Mouse (Mus musculus): ENCODE data around the gene Tmem265. TPM values are rescaled to one million over a fixed set of nuclear protein-coding genes. Genes with fewer than 3 reads are reported as not detected.
A peak's percentile ranks its signal among the peaks of the same experiment; 100 is the strongest.

Gene Tmem265
- total and polyA plus RNA-seq, 2 experiments from 2014 or later = 5.7 to 9.2 TPM

DNA sequence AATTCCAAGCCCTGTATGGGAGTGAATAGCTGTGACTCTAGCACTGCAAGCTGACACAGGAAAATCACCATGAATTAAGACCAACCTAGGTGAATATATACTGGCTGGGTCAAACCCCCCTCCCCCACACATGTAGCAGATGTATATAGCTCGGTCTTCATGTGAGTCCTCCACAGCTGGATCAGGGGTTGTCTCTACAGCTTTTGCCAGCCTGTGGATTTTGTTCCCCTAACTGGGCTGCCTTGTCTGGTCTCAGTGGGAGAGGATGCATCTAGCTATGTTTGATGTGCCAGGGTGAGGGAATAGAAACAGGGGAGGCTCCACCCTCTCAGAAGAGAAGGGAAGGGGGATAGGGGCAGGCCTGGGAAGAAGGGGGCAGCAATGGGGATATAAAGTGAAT lies 55.1 kb downstream of the Tmem265 start:
- no peak for DNase-seq (ENCODE audit: low spot score)
- TF ChIP-seq CTCF (IDR thresholded peaks at IDR 0.05; ENCODE audit: low read depth) = no peak
- WGBS = 42% methylated on average over 1 of the region's 1 CpGs
- Histone ChIP-seq H3K4me2 (ENCODE audit: low read depth, low read length) (peak overlapping the region; percentile 73), H3K4me1 (ENCODE audit: insufficient read depth, low read length) (peaks cover 12% of the 10 kb centered on the region), H3K27me3 (ENCODE audit: insufficient read depth, low read length) (no peaks in the 10 kb centered on the region), H3K27ac (0 out of 2 replicates have a peak overlapping the region, but pooled peaks have one; percentile 90), H3K4me3 (ENCODE audit: low read length) (peak overlapping the region; percentile 100; the same call in 1 of the 2 replicates), H3K9me3 (ENCODE audit: low read length) (no peaks in the 10 kb centered on the region), H3K36me3 (ENCODE audit: insufficient read depth, low read length) (peaks cover 11% of the 10 kb centered on the region; the same call in 1 of the 2 replicates), H3K9ac (replicated peaks; ENCODE audit: low read length) (no peak overlapping the region; the same call in 1 of the 2 replicates)
- no peak for ATAC-seq

Other genes starting within 250 kb of the Tmem265 start
- 47.7 and 53.6 TPM in 2 replicates for gene Zfp768, start 215.8 kb upstream of the Tmem265 start, total RNA-seq (2014; rRNA removed)
- 13.4 and 15.7 TPM in 2 replicates for gene Zfp768, start 215.8 kb upstream of the Tmem265 start, polyA plus RNA-seq (2015; fragmentation: Nextera tagmentation; extraction: Ambion mirVana)
- gene Zfp747, start 185.3 kb upstream of the Tmem265 start, total RNA-seq (2014; rRNA removed) = 7.9 and 10.0 TPM in 2 replicates
- gene Zfp747, start 185.3 kb upstream of the Tmem265 start, polyA plus RNA-seq (2015; fragmentation: Nextera tagmentation; extraction: Ambion mirVana) = 4.0 and 4.5 TPM in 2 replicates
- gene 9130019O22Rik, start 174.2 kb upstream of the Tmem265 start, total RNA-seq (2014; rRNA removed) = 2.7 and 5.5 TPM in 2 replicates
- gene 9130019O22Rik, start 174.2 kb upstream of the Tmem265 start, polyA plus RNA-seq (2015; fragmentation: Nextera tagmentation; extraction: Ambion mirVana) = 1.2 and 1.8 TPM in 2 replicates
- gene E430018J23Rik, start 167.8 kb upstream of the Tmem265 start, total RNA-seq (2014; rRNA removed) = 13.8 and 15.5 TPM in 2 replicates
- gene E430018J23Rik, start 167.8 kb upstream of the Tmem265 start, polyA plus RNA-seq (2015; fragmentation: Nextera tagmentation; extraction: Ambion mirVana) = 1.8 and 2.2 TPM in 2 replicates
- 4.0 and 5.0 TPM in 2 replicates for gene Zfp764, start 154.6 kb upstream of the Tmem265 start, total RNA-seq (2014; rRNA removed)
- gene Zfp764, start 154.6 kb upstream of the Tmem265 start, polyA plus RNA-seq (2015; fragmentation: Nextera tagmentation; extraction: Ambion mirVana) = 2.7 and 3.0 TPM in 2 replicates
- gene Zfp688, start 139.3 kb upstream of the Tmem265 start, total RNA-seq (2014; rRNA removed) = 15.0 and 22.1 TPM in 2 replicates
- 31.7 and 33.2 TPM in 2 replicates for gene Zfp688, start 139.3 kb upstream of the Tmem265 start, polyA plus RNA-seq (2015; fragmentation: Nextera tagmentation; extraction: Ambion mirVana)
- gene Zfp689, start 112.2 kb upstream of the Tmem265 start, total RNA-seq (2014; rRNA removed) = 8.6 and 9.4 TPM in 2 replicates
- gene Zfp689, start 112.2 kb upstream of the Tmem265 start, polyA plus RNA-seq (2015; fragmentation: Nextera tagmentation; extraction: Ambion mirVana) = 7.7 and 7.9 TPM in 2 replicates
- gene Prr14, start 101.8 kb upstream of the Tmem265 start, total RNA-seq (2014; rRNA removed) = 57.2 and 58.5 TPM in 2 replicates
- 27.0 and 31.4 TPM in 2 replicates for gene Prr14, start 101.8 kb upstream of the Tmem265 start, polyA plus RNA-seq (2015; fragmentation: Nextera tagmentation; extraction: Ambion mirVana)
- 36.6 and 40.7 TPM in 2 replicates for gene Fbrs, start 82.2 kb upstream of the Tmem265 start, total RNA-seq (2014; rRNA removed)
- 10.4 and 12.1 TPM in 2 replicates for gene Fbrs, start 82.2 kb upstream of the Tmem265 start, polyA plus RNA-seq (2015; fragmentation: Nextera tagmentation; extraction: Ambion mirVana)
- 49.0 and 174 TPM in 2 replicates for gene Srcap, start 49.4 kb upstream of the Tmem265 start, total RNA-seq (2014; rRNA removed)
- gene Srcap, start 49.4 kb upstream of the Tmem265 start, polyA plus RNA-seq (2015; fragmentation: Nextera tagmentation; extraction: Ambion mirVana) = 29.4 and 29.7 TPM in 2 replicates
- 18.9 and 27.6 TPM in 2 replicates for gene Gm42715, start 41.8 kb upstream of the Tmem265 start, total RNA-seq (2014; rRNA removed)
- 11.1 and 11.2 TPM in 2 replicates for gene Gm42715, start 41.8 kb upstream of the Tmem265 start, polyA plus RNA-seq (2015; fragmentation: Nextera tagmentation; extraction: Ambion mirVana)
- 63.1 and 71.4 TPM in 2 replicates for gene Phkg2, start 11.9 kb downstream of the Tmem265 start, total RNA-seq (2014; rRNA removed)
- gene Phkg2, start 11.9 kb downstream of the Tmem265 start, polyA plus RNA-seq (2015; fragmentation: Nextera tagmentation; extraction: Ambion mirVana) = 58.2 and 65.0 TPM in 2 replicates
- gene Ccdc189, start 27.2 kb downstream of the Tmem265 start, total RNA-seq (2014; rRNA removed) = 9.0 and 10.9 TPM in 2 replicates
- gene Ccdc189, start 27.2 kb downstream of the Tmem265 start, polyA plus RNA-seq (2015; fragmentation: Nextera tagmentation; extraction: Ambion mirVana) = 9.2 and 11.2 TPM in 2 replicates
- gene Rnf40, start 27.4 kb downstream of the Tmem265 start, total RNA-seq (2014; rRNA removed) = 33.6 and 34.6 TPM in 2 replicates
- 35.6 and 36.2 TPM in 2 replicates for gene Rnf40, start 27.4 kb downstream of the Tmem265 start, polyA plus RNA-seq (2015; fragmentation: Nextera tagmentation; extraction: Ambion mirVana)
- gene Zfp629, start 54.4 kb downstream of the Tmem265 start, total RNA-seq (2014; rRNA removed) = 36.2 and 40.0 TPM in 2 replicates
- gene Zfp629, start 54.4 kb downstream of the Tmem265 start, polyA plus RNA-seq (2015; fragmentation: Nextera tagmentation; extraction: Ambion mirVana) = 12.1 and 12.3 TPM in 2 replicates
- gene Bcl7c, start 147.5 kb downstream of the Tmem265 start, total RNA-seq (2014; rRNA removed) = 86.8 and 105 TPM in 2 replicates
- 48.8 and 50.9 TPM in 2 replicates for gene Bcl7c, start 147.5 kb downstream of the Tmem265 start, polyA plus RNA-seq (2015; fragmentation: Nextera tagmentation; extraction: Ambion mirVana)
- gene Ctf1, start 151.3 kb downstream of the Tmem265 start, total RNA-seq (2014; rRNA removed) = 9.0 and 10.7 TPM in 2 replicates
- 3.8 and 4.0 TPM in 2 replicates for gene Ctf1, start 151.3 kb downstream of the Tmem265 start, polyA plus RNA-seq (2015; fragmentation: Nextera tagmentation; extraction: Ambion mirVana)
- gene Ctf2, start 170.8 kb downstream of the Tmem265 start, total RNA-seq (2014; rRNA removed) = not detected in 2 replicates
- 0.13 TPM in 1 of 2 replicates, not detected in the other for gene Ctf2, start 170.8 kb downstream of the Tmem265 start, polyA plus RNA-seq (2015; fragmentation: Nextera tagmentation; extraction: Ambion mirVana)
- gene Fbxl19, start 183.2 kb downstream of the Tmem265 start, total RNA-seq (2014; rRNA removed) = 191 and 192 TPM in 2 replicates
- 6.8 and 7.0 TPM in 2 replicates for gene Fbxl19, start 183.2 kb downstream of the Tmem265 start, polyA plus RNA-seq (2015; fragmentation: Nextera tagmentation; extraction: Ambion mirVana)
- 20.0 and 35.8 TPM in 2 replicates for gene Orai3, start 208.4 kb downstream of the Tmem265 start, total RNA-seq (2014; rRNA removed)
- 10.8 and 11.3 TPM in 2 replicates for gene Orai3, start 208.4 kb downstream of the Tmem265 start, polyA plus RNA-seq (2015; fragmentation: Nextera tagmentation; extraction: Ambion mirVana)
- 17.8 and 18.2 TPM in 2 replicates for gene Setd1a, start 215.3 kb downstream of the Tmem265 start, total RNA-seq (2014; rRNA removed)
- 10.5 and 16.0 TPM in 2 replicates for gene Setd1a, start 215.3 kb downstream of the Tmem265 start, polyA plus RNA-seq (2015; fragmentation: Nextera tagmentation; extraction: Ambion mirVana)
- gene Gm49388, start 224.2 kb downstream of the Tmem265 start, total RNA-seq (2014; rRNA removed) = 0.05 and 2.9 TPM in 2 replicates
- not detected in 2 replicates for gene Gm49388, start 224.2 kb downstream of the Tmem265 start, polyA plus RNA-seq (2015; fragmentation: Nextera tagmentation; extraction: Ambion mirVana)
- gene Hsd3b7, start 239.2 kb downstream of the Tmem265 start, total RNA-seq (2014; rRNA removed) = 11.0 and 12.1 TPM in 2 replicates
- 10.3 and 11.3 TPM in 2 replicates for gene Hsd3b7, start 239.2 kb downstream of the Tmem265 start, polyA plus RNA-seq (2015; fragmentation: Nextera tagmentation; extraction: Ambion mirVana)

Measured in hindbrain, postnatal 0 days (tissue).